Mouse (Mus musculus) forebrain, embryonic 13.5 days (tissue): ENCODE results near the gene Slc22a23. TPM values are rescaled to one million over a fixed set of nuclear protein-coding genes. Genes with fewer than 3 reads are reported as not detected.

ENCODE experiments used
- ATAC-seq: fragments of 200-750 bp; cut with Nextera tagmentation; 2 replicates; pipeline ENCODE4 v1.8.0; 2017
- H3K27ac ChIP-seq: fragments of 300-500 bp; sonication (generic); 2 replicates; pipeline ENCODE4 v1.5.1; 2015; ENCODE audit warnings: inconsistent platforms, mild to moderate bottlenecking, moderate library complexity
- H3K27me3 ChIP-seq: fragments of 300-500 bp; sonication (generic); 2 replicates; pipeline ENCODE4 v1.6.1; 2015; ENCODE audit warnings: mild to moderate bottlenecking, inconsistent platforms
- H3K36me3 ChIP-seq: fragments of 300-500 bp; sonication (generic); 2 replicates; pipeline ENCODE4 v1.6.1; 2015; ENCODE audit warnings: mild to moderate bottlenecking, inconsistent platforms; ENCODE audit not compliant: poor library complexity, severe bottlenecking
- H3K4me1 ChIP-seq: fragments of 300-500 bp; sonication (generic); 2 replicates; pipeline ENCODE4 v1.6.1; 2015; ENCODE audit warnings: inconsistent platforms
- H3K4me2 ChIP-seq: fragments of 300-500 bp; sonication (generic); 2 replicates; pipeline ENCODE4 v1.6.1; 2015; ENCODE audit warnings: inconsistent platforms, mild to moderate bottlenecking, moderate library complexity
- H3K4me3 ChIP-seq: fragments of 300-500 bp; sonication (generic); 2 replicates; pipeline ENCODE4 v1.5.1; 2015; ENCODE audit warnings: mild to moderate bottlenecking, inconsistent platforms
- H3K9ac ChIP-seq: fragments of 300-500 bp; sonication (generic); 2 replicates; pipeline ENCODE4 v1.6.1; 2015; ENCODE audit warnings: mild to moderate bottlenecking, inconsistent platforms
- H3K9me3 ChIP-seq: fragments of 300-500 bp; sonication (generic); replicated peaks from 2 replicates; pipeline ENCODE4 v1.6.1; 2016; ENCODE audit warnings: inconsistent platforms
- WGBS: fragments of 180-500 bp; shearing (Covaris S2); methylation state at CpG from one replicate; pipeline ENCODE4 v1.1.7; 2015; 5-methylcytosine and 5-hydroxymethylcytosine counted together
- polyA plus RNA-seq: library from polyadenylated mRNA; unstranded; fragments of >200 nt; fragmentation: Nextera tagmentation; extraction: Ambion mirVana; gene quantifications from 2 replicates; pipeline ENCODE4 v1.2.1, GENCODE M21; 2015

The Slc22a23 gene
- polyA plus RNA-seq, 1 experiment from 2014 or later = 10.2 TPM

DNA sequence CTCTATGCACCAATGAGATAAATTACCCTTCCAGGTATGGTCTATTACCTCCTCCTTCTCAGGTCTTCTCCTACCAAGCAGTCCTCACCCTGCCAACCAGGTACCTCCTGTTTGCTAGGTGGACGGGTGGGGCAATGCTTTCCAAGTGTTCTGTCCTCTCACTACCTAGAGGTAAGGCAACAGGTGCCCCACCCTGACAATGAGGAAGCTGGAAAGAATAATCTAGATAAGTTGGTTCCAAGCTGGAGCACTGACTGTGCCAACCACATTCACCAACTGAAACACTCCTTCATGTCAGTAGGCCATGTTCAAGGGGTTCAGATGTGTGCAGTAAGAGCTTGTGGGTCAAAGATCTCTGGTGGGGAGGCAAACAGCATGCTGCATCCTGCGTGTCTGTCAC, 10.1 kb downstream of the Slc22a23 start:
- Histone ChIP-seq H3K9me3 (no peaks in the 10 kb centered on the region), H3K4me1 (peaks cover 8% of the 10 kb centered on the region; the same call in 1 of the 2 replicates), H3K4me3 (no peak overlapping the region), H3K4me2 (no peak overlapping the region), H3K36me3 (peaks cover 5% of the 10 kb centered on the region; the same call in 1 of the 2 replicates), H3K27ac (no peak overlapping the region), H3K27me3 (no peaks in the 10 kb centered on the region), H3K9ac (no peak overlapping the region)
- WGBS = 96% methylated on average over 2 of the region's 2 CpGs
- ATAC-seq = no peak

DNA sequence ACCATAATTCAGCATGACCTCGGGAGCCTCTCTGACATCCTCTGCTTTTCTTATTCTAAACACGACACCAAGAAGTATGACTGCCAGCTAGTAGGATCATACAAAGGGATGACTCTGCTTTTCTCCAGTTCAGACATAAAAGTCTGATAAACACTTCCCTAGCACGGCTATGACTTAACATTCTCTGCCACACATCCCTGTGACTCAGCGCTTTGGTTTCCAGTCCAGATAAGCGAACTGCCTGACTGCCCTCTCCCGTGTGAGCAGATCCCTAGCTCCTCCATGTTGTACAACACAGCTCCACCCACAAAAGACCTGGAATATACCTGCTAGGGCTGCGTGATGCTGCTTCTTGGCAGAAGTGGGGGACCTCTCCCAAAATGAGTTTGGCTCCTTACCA, 12.2 kb downstream of the Slc22a23 start:
- no peaks in the 10 kb centered on the region for H3K9me3 ChIP-seq
- no peak overlapping the region for H3K9ac ChIP-seq
- ATAC-seq = no peak
- H3K4me1 ChIP-seq = peaks cover 3% of the 10 kb centered on the region; the same call in 1 of the 2 replicates
- H3K27me3 ChIP-seq = no peaks in the 10 kb centered on the region
- no peak overlapping the region for H3K4me2 ChIP-seq
- H3K4me3 ChIP-seq = no peak overlapping the region
- 0 out of 2 replicates have a peak, but pooled peaks cover 3% of the 10 kb centered on the region for H3K36me3 ChIP-seq
- no peak overlapping the region for H3K27ac ChIP-seq
- WGBS = 66% methylated on average over 7 of the region's 7 CpGs

DNA sequence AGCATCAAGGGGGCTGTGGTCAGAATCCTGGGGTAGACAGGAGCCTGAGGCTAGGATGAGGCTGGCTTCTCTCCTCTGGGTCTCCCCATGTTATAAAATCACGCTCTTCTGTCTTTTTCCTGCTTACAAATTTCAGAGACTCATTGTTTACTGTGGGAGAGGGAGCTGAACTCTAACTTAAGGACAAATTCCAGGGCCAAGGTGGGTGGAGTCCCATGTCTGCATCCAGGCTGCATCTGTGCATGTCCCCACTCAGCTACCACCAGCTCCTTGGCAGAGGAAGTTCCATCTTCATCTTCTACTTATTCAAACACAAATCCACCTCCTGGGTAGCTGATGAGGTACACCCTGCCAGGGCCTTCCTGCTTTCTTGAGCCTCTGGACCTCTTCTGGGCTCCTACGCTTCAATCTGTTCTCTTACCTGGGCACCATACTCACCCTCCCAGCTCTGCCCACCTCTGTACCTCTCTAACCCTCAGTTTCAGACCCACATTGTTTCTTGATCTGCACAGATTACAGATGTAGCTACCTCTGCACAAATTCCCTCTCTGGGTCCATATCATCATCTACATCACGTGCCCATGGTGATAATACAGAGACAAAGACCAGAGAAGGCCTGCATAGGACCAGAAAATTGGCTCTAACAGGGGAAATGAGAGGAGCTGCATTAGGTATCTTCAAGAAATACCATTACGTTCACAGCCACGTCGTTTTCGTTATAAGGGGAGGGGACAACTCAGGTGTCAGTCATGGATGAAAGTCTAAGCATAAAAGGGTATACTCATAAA, 13.4 kb downstream of the Slc22a23 start:
- no peak for ATAC-seq
- H3K4me2 ChIP-seq = no peak overlapping the region
- H3K4me1 ChIP-seq = peaks cover 3% of the 10 kb centered on the region; the same call in 1 of the 2 replicates
- 93% methylated on average over 7 of the region's 7 CpGs for WGBS
- no peaks in the 10 kb centered on the region for H3K9me3 ChIP-seq
- no peaks in the 10 kb centered on the region for H3K27me3 ChIP-seq
- H3K36me3 ChIP-seq = 0 out of 2 replicates have a peak, but pooled peaks cover 3% of the 10 kb centered on the region
- no peak overlapping the region for H3K27ac ChIP-seq
- H3K9ac ChIP-seq = 0 out of 2 replicates have a peak overlapping the region, but pooled peaks have one; percentile 16
- H3K4me3 ChIP-seq = no peak overlapping the region

DNA sequence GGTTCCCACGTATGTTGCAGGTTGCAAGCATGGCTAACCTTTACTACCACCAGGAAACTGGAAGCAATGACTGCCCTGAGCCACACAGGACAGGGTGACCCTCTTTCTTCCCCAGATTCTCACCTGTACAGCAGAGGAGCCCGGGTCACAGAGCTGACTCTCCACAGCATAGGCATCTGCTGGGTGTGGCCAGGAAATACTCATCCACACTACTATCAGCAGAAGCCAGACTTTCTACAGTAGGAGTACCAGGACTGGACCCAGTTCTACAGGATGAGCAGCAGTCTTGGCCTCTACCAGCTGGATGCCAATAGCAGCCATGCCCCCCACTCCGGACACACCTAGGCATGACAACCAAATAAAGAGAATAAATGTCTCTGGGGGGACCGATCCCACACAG, 15.4 kb downstream of the Slc22a23 start:
- no peak for ATAC-seq
- 94% methylated on average over 4 of the region's 4 CpGs for WGBS
- H3K27me3 ChIP-seq = no peaks in the 10 kb centered on the region

DNA sequence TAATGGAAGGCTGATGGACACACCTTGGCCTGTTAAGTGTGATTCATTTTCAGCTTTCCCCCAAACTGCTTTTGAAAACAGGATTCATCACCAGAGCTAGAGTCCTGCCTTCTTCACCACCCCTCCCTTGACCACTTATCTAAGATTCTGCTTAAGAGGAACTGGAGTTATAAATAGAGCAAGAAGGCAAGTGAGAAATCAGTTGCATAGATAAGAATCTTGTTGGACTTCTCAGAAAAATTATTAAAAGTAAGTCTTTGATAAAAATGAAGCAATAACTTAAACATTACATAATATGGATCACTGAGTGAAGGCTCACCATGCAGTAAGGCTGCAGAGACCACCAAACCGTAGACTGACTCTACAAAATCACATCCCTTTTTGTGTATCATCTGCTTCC, 18.0 kb downstream of the Slc22a23 start:
- Histone ChIP-seq H3K4me1 (peaks cover 3% of the 10 kb centered on the region; the same call in 1 of the 2 replicates), H3K9me3 (no peaks in the 10 kb centered on the region), H3K27ac (no peak overlapping the region), H3K27me3 (no peaks in the 10 kb centered on the region), H3K4me2 (no peak overlapping the region), H3K9ac (no peak overlapping the region), H3K4me3 (no peak overlapping the region), H3K36me3 (0 out of 2 replicates have a peak, but pooled peaks cover 3% of the 10 kb centered on the region)
- WGBS = 95% methylated on average over 1 of the region's 1 CpGs
- no peak for ATAC-seq

More for the DNA sequence above, 15.4 kb downstream of the Slc22a23 start:
- H3K9ac ChIP-seq = no peak overlapping the region
- H3K36me3 ChIP-seq = 0 out of 2 replicates have a peak, but pooled peaks cover 3% of the 10 kb centered on the region
- H3K4me2 ChIP-seq = no peak overlapping the region
- H3K27ac ChIP-seq = no peak overlapping the region
- H3K4me1 ChIP-seq = peaks cover 3% of the 10 kb centered on the region; the same call in 1 of the 2 replicates
- H3K9me3 ChIP-seq = no peaks in the 10 kb centered on the region
- no peak overlapping the region for H3K4me3 ChIP-seq

DNA sequence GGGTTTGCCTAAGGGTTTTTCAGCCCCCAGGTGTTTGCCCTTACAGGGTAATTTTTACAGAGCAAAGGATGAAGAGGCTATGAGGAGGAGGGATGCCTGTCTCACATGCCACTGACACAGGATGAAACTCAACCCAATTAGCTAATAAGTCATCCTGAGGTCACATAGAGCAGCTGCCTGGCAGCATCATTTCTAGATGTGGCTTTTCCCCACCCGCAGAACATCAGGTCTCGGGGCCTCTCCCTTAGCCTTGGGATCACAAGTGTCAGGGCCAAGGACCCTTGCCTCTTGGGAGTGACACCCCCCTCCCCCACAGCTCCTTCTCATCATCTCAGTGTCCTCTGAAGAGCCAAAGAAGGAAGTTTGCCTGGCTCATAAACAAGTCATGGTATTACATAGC, 21.6 kb downstream of the Slc22a23 start:
- no peak overlapping the region for H3K9ac ChIP-seq
- H3K4me1 ChIP-seq = no peaks in the 10 kb centered on the region
- no peak for ATAC-seq
- no peak overlapping the region for H3K4me2 ChIP-seq
- no peaks in the 10 kb centered on the region for H3K27me3 ChIP-seq
- H3K4me3 ChIP-seq = no peak overlapping the region
- WGBS = 96% methylated on average over 2 of the region's 2 CpGs
- no peaks in the 10 kb centered on the region for H3K36me3 ChIP-seq
- no peak overlapping the region for H3K27ac ChIP-seq
- H3K9me3 ChIP-seq = no peaks in the 10 kb centered on the region

DNA sequence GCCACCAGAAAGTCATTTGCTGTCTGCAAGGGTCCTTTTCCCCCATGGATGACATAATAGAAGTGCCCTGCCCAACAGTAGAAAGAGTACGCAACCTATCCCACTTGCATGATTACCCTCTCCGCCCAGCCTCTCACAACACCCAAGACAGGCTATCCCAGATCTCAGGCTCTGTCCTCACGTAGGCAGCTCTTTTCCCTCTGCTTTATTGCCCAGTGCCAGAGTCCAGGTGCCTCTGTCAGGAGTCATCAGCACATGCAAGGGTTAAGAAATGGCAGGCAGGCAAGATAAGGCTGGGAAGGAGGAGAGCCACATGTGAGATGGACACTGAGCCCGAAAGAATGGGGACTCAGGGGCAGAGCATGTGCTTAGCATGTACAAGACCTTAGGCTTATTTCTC, 24.5 kb downstream of the Slc22a23 start:
- Histone ChIP-seq H3K36me3 (0 out of 2 replicates have a peak, but pooled peaks cover 13% of the 10 kb centered on the region), H3K4me1 (no peaks in the 10 kb centered on the region), H3K4me2 (no peak overlapping the region), H3K27ac (no peak overlapping the region), H3K4me3 (no peak overlapping the region), H3K27me3 (no peaks in the 10 kb centered on the region), H3K9ac (no peak overlapping the region), H3K9me3 (no peaks in the 10 kb centered on the region)
- no peak for ATAC-seq
- 92% methylated on average over 4 of the region's 4 CpGs for WGBS

DNA sequence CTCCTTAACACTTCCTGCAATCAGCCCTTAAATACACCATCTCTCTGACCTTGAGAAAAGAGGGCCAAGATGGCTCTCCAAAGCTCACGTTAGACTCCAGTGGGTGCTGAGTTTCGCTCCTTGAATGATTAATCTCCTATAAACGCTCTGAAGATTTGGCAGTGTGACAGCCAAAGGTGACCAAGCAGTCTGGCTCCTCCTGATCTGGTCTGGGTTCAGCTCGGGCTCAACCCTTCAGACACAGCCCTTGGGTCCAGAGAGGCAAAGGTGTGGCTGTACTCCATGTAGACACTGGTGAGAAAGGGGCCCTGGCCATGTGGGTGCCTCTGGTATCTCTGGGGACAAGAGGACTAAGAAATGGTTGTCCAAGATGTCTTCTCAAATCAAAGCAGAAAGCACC, 27.9 kb downstream of the Slc22a23 start:
- no peak for ATAC-seq
- Histone ChIP-seq H3K9me3 (no peaks in the 10 kb centered on the region), H3K27me3 (no peaks in the 10 kb centered on the region), H3K9ac (no peak overlapping the region), H3K27ac (no peak overlapping the region), H3K4me2 (no peak overlapping the region), H3K36me3 (0 out of 2 replicates have a peak, but pooled peaks cover 13% of the 10 kb centered on the region), H3K4me1 (peaks cover 19% of the 10 kb centered on the region), H3K4me3 (no peak overlapping the region)
- WGBS = 91% methylated on average over 4 of the region's 4 CpGs

DNA sequence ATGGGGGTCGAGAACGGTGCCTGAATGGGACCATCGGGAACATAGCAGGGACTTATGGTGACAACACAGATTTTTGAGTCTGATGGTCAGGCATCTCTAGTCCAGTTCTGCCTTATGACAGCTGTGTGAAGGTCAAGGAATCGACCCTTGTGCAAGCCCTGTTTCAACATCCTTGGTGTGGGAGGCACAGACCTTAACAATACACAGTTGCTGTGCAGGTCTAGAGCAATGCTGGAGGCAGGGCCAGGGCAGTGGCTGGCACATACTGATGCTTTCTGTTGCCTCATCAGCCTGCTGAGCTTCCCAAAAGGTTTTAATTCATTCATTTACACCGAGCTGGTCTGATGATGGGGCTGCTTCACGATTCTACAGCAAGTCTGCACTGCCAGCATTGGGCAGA, 28.5 kb downstream of the Slc22a23 start:
- no peak overlapping the region for H3K4me2 ChIP-seq
- H3K36me3 ChIP-seq = 0 out of 2 replicates have a peak, but pooled peaks cover 13% of the 10 kb centered on the region
- no peak overlapping the region for H3K4me3 ChIP-seq
- no peak for ATAC-seq
- no peak overlapping the region for H3K9ac ChIP-seq
- WGBS = 87% methylated on average over 6 of the region's 6 CpGs
- no peaks in the 10 kb centered on the region for H3K9me3 ChIP-seq
- no peak overlapping the region for H3K27ac ChIP-seq
- no peaks in the 10 kb centered on the region for H3K27me3 ChIP-seq
- peaks cover 19% of the 10 kb centered on the region for H3K4me1 ChIP-seq

DNA sequence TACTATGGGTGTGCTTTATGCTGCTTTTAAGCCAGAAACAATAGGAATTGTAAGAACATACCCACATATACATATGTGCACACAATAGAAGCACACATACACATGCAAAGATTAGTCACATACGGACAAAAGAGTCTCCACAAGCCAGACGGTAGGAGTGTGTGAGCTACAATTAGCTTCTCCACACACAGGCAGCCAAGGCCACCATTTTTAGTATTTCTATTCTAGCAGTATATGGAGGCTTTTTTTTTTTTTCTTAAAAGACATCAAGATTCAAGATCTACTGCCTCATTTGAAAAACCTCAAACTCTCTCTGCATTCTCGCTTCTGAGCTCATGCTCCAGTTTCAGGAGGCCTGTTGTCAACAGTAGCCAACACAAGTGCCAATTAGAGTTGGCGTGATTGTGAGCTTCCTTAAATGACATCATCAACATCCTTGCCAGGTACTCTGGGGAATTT, 31.9 kb downstream of the Slc22a23 start:
- 0 out of 2 replicates have a peak, but pooled peaks cover 13% of the 10 kb centered on the region for H3K36me3 ChIP-seq
- no peaks in the 10 kb centered on the region for H3K27me3 ChIP-seq
- peak; percentile 62 for ATAC-seq
- 25% methylated on average over 4 of the region's 4 CpGs for WGBS
- no peak overlapping the region for H3K4me2 ChIP-seq
- H3K27ac ChIP-seq = peak overlapping the region; percentile 66
- H3K4me1 ChIP-seq = peaks cover 23% of the 10 kb centered on the region
- H3K9me3 ChIP-seq = no peaks in the 10 kb centered on the region
- H3K4me3 ChIP-seq = no peak overlapping the region
- no peak overlapping the region for H3K9ac ChIP-seq

DNA sequence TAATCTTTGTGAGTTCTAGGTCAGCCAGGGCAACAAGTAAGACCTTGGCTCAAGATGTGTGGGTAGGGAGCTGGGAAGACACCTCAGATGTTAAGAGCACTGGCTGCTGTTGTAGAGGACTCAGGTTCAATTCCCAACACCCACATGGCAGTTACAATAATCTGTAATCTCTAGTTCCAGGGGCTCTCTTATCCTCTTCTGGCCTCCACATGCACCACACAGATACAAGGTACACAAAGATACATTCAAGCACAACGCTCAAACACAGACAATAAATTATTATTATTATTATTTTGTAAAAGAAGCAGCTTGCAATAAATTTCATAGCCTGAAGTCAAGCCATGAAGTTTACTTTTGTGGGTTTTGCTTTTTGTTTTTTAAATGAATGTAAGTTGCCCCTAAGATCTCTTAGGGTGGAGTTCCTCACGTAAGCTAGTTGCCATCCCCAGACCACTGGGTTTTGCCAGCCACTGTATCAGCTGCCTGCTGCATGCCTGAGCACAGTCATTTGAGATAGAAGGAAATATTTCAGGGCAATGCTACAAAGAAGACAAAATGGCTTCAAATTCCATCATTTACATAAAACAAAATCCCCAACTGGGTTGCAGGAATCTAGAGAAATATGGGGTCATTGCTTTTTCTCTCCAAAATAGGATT, 32.5 kb downstream of the Slc22a23 start:
- Histone ChIP-seq H3K27me3 (no peaks in the 10 kb centered on the region), H3K36me3 (0 out of 2 replicates have a peak, but pooled peaks cover 9% of the 10 kb centered on the region), H3K9ac (no peak overlapping the region), H3K9me3 (no peaks in the 10 kb centered on the region), H3K4me3 (no peak overlapping the region), H3K4me1 (peaks cover 28% of the 10 kb centered on the region), H3K27ac (peak overlapping the region; percentile 66), H3K4me2 (no peak overlapping the region)
- WGBS = 80% methylated on average over 2 of the region's 2 CpGs
- ATAC-seq = no peak

DNA sequence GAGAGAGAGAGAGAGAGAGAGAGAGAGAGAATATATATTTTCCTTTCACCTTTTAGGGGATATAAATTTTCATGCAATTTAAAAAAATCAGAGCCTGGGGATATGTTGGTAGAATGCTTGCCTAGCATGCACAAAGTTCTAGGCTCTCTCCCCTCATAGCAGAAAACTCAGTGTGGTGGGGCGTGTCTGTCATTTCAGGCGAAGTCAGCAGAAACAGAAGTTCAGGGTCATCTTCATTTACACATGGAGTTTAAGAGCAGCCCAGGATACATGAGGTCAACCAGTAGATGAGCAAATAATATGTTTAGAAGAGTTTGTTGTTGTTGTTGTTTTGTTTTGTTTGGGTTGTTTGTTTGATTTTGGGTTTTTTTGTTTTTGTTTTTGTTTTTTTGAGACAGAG, 33.4 kb downstream of the Slc22a23 start:
- no peak overlapping the region for H3K9ac ChIP-seq
- H3K27me3 ChIP-seq = no peaks in the 10 kb centered on the region
- no peak overlapping the region for H3K4me3 ChIP-seq
- H3K36me3 ChIP-seq = 0 out of 2 replicates have a peak, but pooled peaks cover 1% of the 10 kb centered on the region
- 80% methylated on average over 2 of the region's 2 CpGs for WGBS
- peaks cover 31% of the 10 kb centered on the region for H3K4me1 ChIP-seq
- H3K9me3 ChIP-seq = no peaks in the 10 kb centered on the region
- H3K27ac ChIP-seq = no peak overlapping the region
- no peak for ATAC-seq
- H3K4me2 ChIP-seq = no peak overlapping the region
